In genomic region chr15:27633941-27634900, GRCm38 (mm10) we compare ENCODE assay signal across 25 mouse cellular contexts. TPM values are rescaled to one million over a fixed set of nuclear protein-coding genes. Genes with fewer than 3 reads are reported as not detected.
DNase-seq lines count a peak whose midpoint lies in the region; ATAC-seq lines count a peak whose summit lies in the region.
"Had no signal": no experiment of that assay in that cellular context is flagged by ENCODE, and none has a peak within 500 bp of the region (broad histone marks: within the 10 kb centered on the region; RNA-seq: fewer than 3 reads in every experiment).

No protein-coding gene starts in this region.

- no peak overlapping the region for H3K9ac ChIP-seq in kidney, embryonic 15.5 days
- H3K9ac ChIP-seq: embryonic facial prominence, embryonic 13.5 days; forebrain, embryonic 12.5 days; liver, embryonic 13.5 days; lung, embryonic 15.5 days; midbrain, embryonic 13.5 days; neural tube, embryonic 15.5 days had no signal

- H3K4me3 ChIP-seq in kidney, embryonic 15.5 days (replicated peaks): no peak overlapping the region
- H3K4me3 ChIP-seq: embryonic facial prominence, embryonic 13.5 days; forebrain, embryonic 12.5 days; hindbrain, embryonic 10.5 days; limb, embryonic 10.5 days; liver, embryonic 13.5 days; lung, embryonic 15.5 days; midbrain, embryonic 13.5 days; neural tube, embryonic 15.5 days had no signal

- peaks cover 14% of the 10 kb centered on the region for H3K4me1 ChIP-seq in kidney, embryonic 15.5 days

- intact Hi-C loops in heart, postnatal 25 days (cut with DNase I): no loop called here

- no peak overlapping the region for H3K4me2 ChIP-seq in kidney, embryonic 15.5 days
- H3K4me2 ChIP-seq: embryonic facial prominence, embryonic 13.5 days; forebrain, embryonic 12.5 days; liver, embryonic 13.5 days; lung, embryonic 15.5 days; midbrain, embryonic 13.5 days; neural tube, embryonic 15.5 days had no signal

- 81% methylated on average over 8 of the region's 8 CpGs for WGBS in kidney, embryonic 15.5 days

- no peaks in the 10 kb centered on the region for H3K27me3 ChIP-seq in kidney, embryonic 15.5 days
- H3K27me3 ChIP-seq: embryonic facial prominence, embryonic 13.5 days; forebrain, embryonic 12.5 days; liver, embryonic 13.5 days; lung, embryonic 15.5 days; midbrain, embryonic 13.5 days; neural tube, embryonic 15.5 days had no signal

- no peak for ATAC-seq in kidney, embryonic 15.5 days (replicated peaks; ENCODE audit: low FRiP score)
- ATAC-seq: activated CD4-positive, CD25-positive, alpha-beta regulatory T cell, adult 4 months; inflammation-experienced regulatory T-cells, adult 6 months; midbrain, embryonic 13.5 days; Patski had no signal

- H3K27ac ChIP-seq in kidney, embryonic 15.5 days: no peak overlapping the region
- H3K27ac ChIP-seq: embryonic facial prominence, embryonic 13.5 days; forebrain, embryonic 12.5 days; hindbrain, embryonic 10.5 days; limb, embryonic 10.5 days; liver, embryonic 13.5 days; lung, embryonic 15.5 days; midbrain, embryonic 13.5 days; neural tube, embryonic 15.5 days had no signal

- peak; percentile 82 for DNase-seq in heart, adult 11 months
- DNase-seq in heart, adult 9 months (ENCODE audit: low spot score in 2 of 2): no peak
- DNase-seq in kidney, postnatal 10 days: peak; percentile 34
- peak; percentile 38 for DNase-seq in adrenal gland, postnatal 25 days
- DNase-seq in kidney, postnatal 25 days: peak; percentile 49 to 63
- DNase-seq in right cerebral cortex, postnatal 36 days (ENCODE audit: low spot score in 2 of 2): no peak
- DNase-seq in heart, postnatal 25 days (ENCODE audit: low spot score): no peak
- DNase-seq: B cell, adult 2 months; cerebellum, adult 8-10 months; gastrocnemius, postnatal 25 days; layer of hippocampus, postnatal 36 days; liver, embryonic 13.5 days; retina, postnatal 1 day; thymus, adult 2 months had no signal

- H3K9me3 ChIP-seq in kidney, embryonic 15.5 days (replicated peaks): no peaks in the 10 kb centered on the region
- H3K9me3 ChIP-seq: embryonic facial prominence, embryonic 13.5 days; forebrain, embryonic 12.5 days; hindbrain, embryonic 10.5 days; limb, embryonic 10.5 days; liver, embryonic 13.5 days; lung, embryonic 15.5 days; midbrain, embryonic 13.5 days; neural tube, embryonic 15.5 days had no signal

- H3K36me3 ChIP-seq in kidney, embryonic 15.5 days: no peaks in the 10 kb centered on the region
- H3K36me3 ChIP-seq: embryonic facial prominence, embryonic 13.5 days; forebrain, embryonic 12.5 days; hindbrain, embryonic 10.5 days; limb, embryonic 10.5 days; liver, embryonic 13.5 days; lung, embryonic 15.5 days; midbrain, embryonic 13.5 days; neural tube, embryonic 15.5 days had no signal

RNA-seq across cellular contexts. Expression of gene Otulin, which starts 3.7 kb away (rescaled TPM):
- 29.0 and 32.2 TPM in 2 replicates for polyA plus RNA-seq in kidney, embryonic 15.5 days (2015; fragmentation: Nextera tagmentation; extraction: Ambion mirVana)
- total RNA-seq in adrenal gland, postnatal 25 days (2021): 36.3 and 42.4 TPM in 2 replicates
- total RNA-seq in heart, postnatal 25 days (2021): 10 to 100 TPM; 22.4 to 26.8 TPM

RNA-seq across cellular contexts. Expression of gene Otulinl, which starts 47.2 kb away (rescaled TPM):
- polyA plus RNA-seq in kidney, embryonic 15.5 days (2015; fragmentation: Nextera tagmentation; extraction: Ambion mirVana): 26.5 and 30.5 TPM in 2 replicates
- total RNA-seq in adrenal gland, postnatal 25 days (2021): 3.6 and 4.3 TPM in 2 replicates
- total RNA-seq in heart, postnatal 25 days (2021): 1 to 10 TPM; 2.7 to 3.6 TPM

Comparison
In these comparisons a context has a peak if more than half of its experiments do, and no peak if none do; other contexts are left out.
1. DNase-seq: peak in heart, adult 11 months (single experiment), kidney, postnatal 10 days (single experiment), adrenal gland, postnatal 25 days (single experiment) and kidney, postnatal 25 days (2 of 2); none in heart, adult 9 months (0 of 2), right cerebral cortex, postnatal 36 days (0 of 2) and heart, postnatal 25 days (single experiment).